Mouse (Mus musculus): Measurements from ENCODE around the gene Ddah1.
A peak's percentile ranks its signal among the peaks of the same experiment; 100 is the strongest.

Ddah1 gene

DNA sequence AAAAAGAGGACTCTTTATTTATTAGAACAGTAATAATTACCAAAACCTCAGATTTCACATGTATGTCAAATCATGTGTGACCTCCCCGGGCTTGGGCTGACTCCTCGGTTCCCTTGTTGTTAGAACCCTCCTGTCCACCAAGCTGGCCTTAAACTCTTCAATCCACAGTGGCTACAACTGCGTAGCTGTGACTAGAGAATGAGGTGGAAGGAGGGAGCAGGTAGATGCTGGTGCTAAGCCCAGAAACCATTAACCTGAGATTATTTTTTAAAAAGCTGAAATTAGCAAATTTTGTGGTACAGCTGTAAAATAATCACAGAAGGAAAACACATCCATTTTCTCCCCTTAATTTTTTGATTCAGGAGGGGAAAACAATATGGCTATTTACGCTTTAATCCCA lies 10.0 kb downstream of the Ddah1 start:
- DNase-seq: no peak

DNA sequence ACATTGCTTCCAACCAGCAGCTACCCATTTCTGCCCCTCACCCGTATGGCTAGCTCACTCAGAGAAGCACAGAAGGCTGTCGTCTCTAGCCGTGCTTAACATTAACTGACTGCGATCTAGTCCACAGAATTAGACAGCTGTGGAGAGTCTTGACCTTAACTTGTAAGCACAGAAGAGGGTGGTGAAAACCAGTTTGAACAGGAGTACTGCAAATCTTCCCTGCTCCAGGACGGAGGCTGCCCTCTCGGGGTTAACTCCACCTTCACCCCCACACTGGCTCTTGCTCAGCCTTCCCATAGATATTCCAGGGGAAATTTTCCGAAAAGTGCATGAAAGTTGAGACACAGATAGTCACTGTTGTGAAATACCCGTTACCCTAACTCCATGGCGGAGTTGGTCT lies 14.9 kb downstream of the Ddah1 start:
- DNase-seq: no peak

DNA sequence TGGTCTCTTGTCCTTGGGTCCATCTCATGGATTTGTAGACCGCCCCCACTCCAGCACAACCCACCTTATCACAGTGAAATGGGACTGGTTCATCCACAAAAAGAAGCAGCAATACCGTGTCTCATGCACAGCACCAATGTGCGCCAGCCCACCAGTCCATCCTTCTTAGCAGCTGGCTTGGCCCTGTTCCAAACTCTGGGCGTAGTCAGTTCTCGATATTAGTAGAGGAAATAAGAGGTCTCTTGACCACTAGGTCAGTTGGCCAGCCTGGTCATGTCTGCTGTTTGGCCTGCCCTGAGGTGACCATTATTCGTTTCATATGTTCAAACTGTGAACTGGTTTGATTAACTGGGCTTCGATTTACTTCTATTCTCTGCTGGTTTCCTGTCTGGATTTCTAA lies 15.9 kb downstream of the Ddah1 start:
- no peak for DNase-seq

DNA sequence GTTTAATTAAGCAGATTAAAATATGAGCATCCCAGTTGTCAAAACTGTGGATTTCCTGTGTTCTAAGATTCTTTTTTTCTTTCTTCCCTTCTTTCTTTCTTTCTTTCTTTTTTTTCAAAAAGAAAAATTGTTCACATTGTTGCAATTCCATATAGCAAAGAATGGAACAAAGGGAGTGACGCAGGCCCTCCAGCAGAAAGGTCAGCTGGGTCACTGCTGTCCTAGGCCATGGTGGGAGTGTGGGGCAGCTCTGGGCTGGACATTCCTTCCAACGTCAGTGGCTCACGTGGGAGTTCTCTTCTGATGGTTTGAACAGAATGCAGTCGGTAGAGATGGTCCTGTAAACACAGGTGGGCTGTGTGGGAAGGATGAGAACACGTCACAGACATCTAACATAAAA lies 16.8 kb downstream of the Ddah1 start:
- DNase-seq: no peak

DNA sequence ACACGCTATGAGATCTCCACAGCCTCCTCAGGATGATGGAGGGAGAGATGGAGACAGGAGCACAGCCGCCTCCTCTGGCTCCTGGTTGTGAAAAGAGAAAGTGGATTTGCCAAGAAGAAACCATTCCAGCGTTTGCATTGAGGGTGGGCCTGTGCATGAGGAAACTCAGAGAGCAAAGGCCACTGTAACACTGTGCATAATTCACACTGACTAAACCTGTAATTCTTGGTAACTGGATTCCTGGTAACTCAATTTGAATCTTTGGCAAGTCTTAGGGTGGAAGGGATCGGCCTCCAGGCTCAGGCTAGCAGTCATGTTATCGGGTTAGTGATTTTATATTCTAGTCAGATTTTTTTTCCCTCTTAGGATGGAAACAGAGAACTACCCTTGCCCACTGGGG lies 17.4 kb downstream of the Ddah1 start:
- DNase-seq: no peak

DNA sequence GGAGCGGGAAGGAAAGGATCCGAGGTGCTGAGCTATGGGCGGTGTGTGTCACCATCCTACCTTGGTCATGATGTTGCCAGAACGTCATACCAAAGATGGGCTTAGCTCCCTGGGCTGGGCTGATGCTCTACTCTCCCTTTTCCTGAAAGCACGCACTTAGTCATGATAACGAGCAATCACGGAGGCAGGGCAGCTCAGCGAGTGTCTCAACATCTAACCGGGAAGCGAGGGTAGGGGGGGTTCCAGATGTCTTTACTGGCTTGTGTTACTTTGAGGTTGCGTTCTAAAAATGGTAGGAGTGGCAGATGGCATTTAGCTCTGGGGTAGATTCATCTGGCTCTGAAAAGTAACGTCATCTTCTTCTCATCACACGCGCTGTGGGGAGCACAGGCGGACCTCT lies 18.5 kb downstream of the Ddah1 start:
- DNase-seq: no peak

DNA sequence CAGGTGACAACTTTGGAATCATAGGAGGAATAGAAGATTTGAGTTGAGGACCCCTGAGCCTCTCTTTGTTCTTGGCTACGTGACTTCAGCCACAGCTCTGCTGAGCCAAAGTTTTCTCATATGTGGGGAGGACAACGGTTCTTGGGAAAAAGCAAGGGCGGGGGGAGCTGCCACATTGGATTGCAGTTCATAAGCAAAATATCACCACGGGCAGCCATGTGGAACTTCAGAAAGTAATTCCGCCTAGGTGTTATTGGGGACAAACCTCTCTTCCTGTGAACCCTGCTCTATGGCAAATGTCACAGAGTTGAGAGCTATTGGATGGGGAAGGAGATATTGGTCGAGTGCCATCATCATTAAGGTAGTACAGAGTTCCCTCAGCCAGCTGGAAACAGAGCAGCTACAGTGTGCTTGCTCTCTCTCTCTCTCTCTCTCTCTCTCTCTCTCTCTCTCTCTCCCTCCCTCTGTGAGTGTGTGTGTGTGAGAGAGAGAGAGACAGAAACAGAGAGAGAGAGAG lies 20.0 kb downstream of the Ddah1 start:
- no peak for DNase-seq

DNA sequence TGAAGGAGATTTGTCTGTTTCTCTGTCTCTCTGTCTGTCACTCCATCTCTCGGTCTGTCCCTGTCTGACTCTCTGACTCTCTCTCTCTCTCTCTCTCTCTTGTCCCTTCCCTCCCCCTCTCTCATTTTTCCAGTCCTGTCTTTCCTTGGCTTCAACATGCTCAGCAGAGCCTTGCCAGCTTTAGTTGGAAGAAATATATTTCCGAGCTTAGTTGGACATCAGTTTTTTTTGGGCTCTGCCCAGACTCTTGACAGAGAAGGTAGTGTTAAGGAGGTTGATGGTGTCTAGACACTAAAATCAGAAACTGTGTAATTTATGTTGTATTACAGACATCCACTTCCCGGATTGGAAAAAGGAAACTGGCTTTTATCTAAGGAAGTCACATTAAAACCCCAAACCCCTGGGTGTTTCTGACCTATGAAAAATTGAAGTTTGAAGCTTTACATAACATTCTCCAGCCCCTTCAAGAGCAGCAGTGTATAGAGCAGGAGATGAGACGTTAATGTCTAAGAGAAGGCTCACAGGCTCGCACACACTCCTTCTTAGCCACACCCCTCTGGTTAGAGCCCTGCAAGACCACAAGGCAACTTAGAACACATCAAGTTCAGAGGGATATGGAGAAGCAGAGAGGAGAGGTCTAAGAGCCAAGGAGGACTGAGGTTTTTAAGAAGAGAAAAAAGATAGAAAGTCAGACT lies 21.0 kb downstream of the Ddah1 start:
- no peak for DNase-seq

DNA sequence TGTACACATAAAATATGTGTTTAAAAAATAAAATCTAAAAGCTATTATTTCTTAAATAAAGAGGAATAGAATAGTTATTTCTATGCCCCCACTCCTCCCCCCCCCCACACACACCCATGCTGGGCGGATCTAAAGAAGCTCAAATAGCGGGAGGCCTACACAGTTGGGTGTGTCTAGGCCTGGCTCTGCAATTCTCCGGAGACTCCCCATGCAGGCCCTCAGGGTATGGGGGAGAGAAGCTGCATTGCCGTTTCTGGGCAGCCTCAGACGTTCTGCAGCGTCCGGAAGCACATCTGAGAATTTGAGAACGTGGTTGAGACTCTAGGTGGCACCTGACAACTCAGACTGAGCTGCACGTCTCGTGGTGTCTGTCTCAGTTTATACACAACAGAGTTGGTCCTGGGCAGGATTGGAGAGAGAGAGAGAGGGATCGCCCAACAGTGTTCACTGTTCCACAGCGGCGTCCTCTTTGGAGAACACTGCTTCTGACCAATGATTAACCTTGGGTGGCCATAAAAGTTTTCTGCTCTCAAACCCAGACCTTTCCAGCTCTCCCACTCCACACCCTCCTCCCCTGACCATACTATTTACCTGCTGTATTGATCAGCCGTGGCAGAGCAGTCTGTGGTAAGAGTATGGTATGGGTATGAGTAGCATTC lies 22.4 kb downstream of the Ddah1 start:
- no peak for DNase-seq

DNA sequence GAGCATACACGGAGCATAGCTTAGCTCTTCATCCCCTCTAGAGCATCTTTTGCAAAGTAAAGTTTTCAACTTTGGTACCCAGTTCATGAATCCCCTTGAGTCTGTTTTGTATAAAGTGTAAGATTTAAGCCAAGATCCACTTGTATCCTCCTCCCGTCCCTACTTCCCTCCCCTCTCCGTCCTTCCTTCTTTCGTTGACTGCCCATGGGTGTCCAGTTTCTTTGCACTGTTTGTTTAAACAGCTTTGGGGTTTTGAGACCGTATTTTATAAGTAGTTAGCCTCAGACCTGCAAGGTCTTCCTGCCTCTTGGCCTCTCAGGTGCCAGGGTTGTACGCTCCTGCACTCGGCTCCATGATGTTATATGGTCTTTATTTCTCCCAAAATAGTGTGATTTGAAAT lies 26.8 kb downstream of the Ddah1 start:
- no peak for DNase-seq

DNA sequence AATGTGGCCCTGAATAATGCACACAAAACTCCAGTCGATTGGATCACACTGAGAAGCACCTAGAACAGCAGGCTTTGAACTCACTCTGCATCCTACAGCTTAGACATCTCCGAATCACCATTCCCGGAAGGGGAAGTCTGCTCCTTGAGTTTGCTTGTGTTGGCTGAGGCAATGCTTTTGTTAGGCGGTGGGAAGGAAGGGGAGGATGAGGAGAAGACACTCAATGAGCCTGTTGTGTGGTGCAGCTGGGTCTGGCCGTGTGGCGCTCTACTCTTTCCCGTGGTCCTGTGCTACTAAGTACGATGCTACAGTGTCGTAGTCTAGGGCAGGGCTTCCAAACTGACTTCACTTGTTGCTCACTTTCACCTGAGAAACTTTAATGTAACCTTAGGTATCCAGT lies 28.8 kb downstream of the Ddah1 start:
- DNase-seq: no peak

DNA sequence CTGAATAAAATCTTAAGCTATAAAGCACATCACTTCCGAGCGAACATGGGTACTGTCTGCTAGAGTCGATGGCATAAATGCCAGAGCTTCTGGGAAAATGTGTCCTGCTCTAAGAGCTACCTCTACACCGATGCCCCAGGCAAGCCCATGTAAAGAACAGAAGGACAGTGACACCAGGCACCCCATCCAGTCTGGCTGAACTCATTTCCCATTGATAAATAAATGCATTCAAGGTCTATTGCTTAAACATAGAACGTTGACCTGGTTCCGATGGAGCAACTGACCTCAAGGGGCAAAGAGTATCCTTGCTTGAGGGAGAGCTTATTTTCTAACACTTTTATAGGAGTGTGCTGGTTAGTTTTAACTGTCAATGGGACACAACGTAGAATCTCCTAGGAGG lies 30.6 kb downstream of the Ddah1 start:
- DNase-seq: no peak

DNA sequence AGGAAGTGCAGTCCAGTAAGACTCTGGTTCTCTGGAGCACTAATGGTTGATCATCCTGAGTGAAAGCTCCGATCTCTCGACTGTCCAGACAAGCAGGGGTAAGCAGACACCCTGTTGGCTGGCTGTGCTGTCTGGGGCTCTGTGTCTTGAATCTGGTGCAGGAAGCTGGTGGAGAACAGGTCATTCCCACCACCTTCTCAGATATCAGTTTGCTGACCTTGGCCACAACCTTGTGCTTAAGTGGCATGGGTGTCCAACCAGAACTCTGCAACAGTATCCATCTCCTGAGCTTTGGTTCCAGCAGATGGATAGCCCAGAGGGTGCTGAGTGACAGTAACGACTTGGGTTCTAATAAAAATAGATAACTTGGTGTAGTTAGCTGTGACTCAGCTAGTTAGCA lies 31.8 kb downstream of the Ddah1 start:
- DNase-seq: no peak

DNA sequence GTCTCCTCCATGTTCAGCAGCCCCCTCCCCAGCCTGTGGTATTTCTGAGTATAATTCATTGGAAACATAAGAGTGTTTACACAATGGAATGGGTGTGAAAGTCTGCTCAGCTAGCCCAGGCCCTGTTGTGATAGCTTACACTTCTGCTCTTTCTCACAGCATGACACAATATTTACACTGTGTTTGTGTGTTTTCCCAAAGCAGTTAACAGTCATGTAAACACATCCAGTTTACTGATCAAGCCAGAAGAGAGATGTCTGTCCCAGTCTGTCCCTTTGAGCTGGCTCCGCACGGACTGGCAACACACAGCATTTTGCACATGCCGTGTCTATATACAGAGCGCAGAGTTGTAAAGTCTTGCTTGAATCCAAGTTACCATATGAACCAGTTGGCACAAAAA lies 32.2 kb downstream of the Ddah1 start:
- no peak for DNase-seq

DNA sequence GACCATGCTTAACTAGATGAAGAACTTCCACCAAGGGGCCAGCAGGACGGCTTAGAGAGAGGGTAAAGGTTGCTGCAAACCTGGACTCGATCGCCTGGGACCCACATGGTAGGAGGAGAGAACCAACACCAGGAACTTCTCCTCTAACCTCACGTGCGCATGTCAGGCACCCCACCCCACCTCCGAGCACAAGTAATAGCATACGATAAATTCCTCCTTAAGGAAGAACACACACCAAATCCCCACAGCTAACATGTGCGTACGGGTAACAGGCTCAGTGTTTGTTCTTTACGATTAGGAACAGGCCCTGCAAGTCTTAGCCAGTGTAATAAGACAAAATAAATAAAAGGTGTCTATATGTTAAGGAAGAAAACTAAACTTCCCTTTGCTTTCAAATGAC lies 35.9 kb downstream of the Ddah1 start:
- no peak for DNase-seq

DNA sequence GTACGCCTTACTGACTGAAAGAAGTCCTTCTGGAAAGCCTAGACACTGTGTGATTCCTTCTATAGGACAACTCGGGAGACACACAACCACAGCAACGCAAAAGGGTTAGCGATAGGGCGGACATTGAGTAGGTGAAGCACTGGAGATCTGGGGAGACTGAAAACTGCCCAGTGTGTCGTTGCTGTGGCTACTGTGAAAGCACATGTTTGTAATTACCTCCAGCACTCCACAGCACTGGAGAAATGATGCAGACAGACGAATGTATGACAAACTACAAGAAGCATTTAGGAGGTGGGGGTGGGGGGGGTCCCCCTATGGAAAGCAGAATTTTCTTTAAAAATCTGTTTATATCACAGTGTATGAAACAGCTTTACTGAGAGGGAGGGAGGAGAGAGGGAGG lies 37.4 kb downstream of the Ddah1 start:
- DNase-seq: no peak

DNA sequence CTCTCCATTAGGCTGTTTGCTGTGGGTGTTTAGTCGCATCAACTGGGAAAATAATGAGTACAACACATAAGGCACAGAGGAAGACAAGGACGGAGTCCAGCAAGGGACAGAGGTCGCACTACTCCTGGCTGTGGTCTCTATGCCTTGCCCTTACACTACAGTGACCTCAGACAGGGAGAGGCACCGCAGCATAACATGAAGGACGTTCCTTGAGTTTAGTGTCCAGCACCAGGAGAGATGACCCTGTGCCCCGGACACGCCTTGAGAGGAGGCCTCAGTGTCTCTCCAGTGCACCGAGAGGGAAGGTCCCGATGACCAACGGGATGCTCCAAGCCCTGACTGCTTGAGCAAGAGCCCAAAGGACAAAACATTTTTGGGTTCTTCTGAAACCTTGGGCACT lies 39.6 kb downstream of the Ddah1 start:
- no peak for DNase-seq

DNA sequence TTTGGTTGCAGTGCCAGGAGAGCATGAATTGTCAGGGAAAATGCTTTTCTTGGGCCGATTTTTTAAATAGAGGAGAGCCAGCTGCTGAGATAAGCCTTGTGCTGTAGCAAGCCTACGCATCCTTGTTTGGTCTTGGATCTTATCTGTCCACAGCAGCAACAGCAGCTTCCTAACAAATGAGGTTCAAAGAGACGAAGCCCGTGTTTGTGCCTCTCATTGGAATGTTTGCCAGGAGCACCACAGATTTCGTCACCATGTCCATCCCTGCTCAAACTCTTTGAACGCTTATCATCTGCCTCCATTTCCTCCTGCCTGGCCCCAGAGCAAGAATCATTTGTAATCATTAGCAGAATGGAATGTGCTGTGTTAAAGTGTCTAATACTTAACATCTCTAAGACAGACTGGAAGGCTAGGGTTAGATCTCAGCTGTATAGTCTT lies 40.3 kb downstream of the Ddah1 start:
- no peak for DNase-seq

DNA sequence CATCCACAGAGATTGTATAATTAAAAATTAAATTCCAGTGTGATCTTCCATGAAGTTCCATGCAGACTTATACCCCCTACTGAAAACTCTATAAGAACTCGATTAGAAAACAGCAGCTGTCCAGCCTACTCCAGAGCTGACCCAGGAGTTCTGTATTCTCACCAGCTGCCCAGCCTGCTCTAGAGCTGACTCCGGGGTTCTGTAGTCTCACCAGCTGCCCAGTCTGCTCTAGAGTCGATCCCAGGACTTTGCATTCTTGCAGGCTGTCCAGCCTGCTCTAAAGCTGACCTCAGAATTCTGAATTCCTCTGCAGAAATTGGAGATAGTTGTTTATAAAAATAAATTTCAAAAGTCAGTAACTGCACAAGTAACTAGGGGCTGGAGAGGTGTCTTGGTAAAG lies 40.9 kb downstream of the Ddah1 start:
- DNase-seq: no peak

DNA sequence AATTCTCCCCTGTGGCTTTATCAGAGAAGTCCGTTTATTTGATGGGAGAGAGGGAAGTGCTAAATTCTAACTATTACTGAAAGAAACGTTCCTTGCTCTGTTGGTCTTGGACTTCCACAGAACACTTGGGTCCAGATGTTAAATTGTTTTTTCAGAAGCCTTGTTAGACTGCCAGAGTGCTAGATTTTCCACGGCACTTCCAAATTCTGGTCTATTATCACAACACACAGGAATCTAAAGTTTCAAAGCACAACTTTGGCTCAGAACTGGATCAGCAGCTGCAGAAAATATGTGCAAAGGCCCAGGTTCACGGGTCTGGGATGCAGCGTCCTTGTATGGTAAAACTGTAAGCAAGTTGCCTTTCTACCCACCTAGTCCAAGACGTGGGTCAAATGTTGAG lies 43.6 kb downstream of the Ddah1 start:
- no peak for DNase-seq

DNA sequence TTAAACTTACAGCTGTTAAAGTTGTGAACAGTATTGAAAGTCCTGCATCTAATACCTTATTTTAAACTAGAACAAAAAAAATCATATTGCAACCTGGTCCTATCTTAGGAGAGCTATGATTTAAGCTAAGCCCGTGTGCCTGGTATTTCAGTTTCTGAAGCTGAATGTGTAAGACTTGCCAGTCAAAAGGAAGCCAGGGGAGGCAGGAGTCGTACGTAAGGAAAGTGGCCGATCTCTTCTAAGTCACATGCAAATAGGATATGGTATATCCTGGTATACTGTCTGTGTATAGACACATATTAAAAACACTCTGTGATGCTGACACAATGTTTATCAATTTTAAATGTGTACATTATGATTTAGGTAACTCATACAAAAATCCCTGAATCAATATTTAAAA lies 47.4 kb downstream of the Ddah1 start:
- no peak for DNase-seq

DNA sequence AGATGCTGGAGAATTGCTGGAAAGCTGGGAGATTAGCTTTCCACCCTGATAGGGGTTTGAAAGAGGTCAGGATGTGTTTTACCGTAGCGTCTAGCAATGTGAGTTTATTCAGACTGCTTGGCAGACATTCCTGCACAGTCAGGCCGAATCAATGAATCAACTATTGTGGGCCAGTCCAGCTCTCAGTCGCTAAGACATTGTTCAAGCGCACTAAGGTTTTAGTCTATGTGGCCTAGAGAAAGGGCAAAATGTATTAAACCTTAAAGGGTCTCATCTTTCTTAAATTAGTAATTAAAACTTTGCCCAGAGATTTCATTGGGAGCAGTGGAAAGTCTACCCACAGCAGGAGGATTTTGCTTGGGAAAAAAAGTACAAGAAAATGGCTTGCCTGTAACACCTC lies 48.0 kb downstream of the Ddah1 start:
- no peak for DNase-seq

DNA sequence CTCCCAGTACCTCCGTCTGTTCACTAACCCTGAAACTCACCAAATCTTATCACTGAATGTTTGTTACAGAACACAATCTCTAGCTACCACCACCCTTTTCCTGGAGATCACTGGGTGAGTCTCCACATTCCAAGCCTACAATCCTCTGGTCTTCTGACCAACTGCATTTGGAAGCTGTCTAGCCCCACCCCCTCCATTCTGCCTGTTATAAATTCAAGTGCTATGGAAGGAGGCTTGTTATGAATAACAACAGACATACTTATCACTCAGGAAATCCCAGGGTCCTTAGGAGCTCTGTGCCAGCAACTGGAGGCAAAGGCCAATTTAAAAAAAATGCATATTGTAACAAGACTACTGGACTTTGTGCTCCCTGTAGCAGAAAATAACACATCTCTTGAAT lies 58.3 kb downstream of the Ddah1 start:
- DNase-seq: no peak

DNA sequence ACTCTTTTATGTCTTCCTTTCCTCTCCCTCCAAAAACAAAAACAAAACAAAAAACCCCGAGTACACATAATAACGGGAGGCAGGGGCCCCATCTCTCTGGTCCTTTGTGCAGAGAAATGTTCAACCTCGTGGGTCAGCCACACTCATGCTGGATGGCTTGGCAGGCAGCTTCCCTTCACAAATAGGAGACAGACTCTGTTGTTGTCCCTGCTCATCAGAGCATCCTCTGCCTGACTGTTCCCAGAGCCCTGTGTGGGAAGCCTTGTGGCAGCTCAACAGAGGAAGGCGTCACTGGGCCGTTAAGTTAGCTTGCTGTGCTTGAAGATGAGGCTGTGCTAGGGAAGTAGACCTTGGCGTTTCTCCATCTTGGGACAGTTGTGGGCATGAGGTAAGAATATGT lies 58.8 kb downstream of the Ddah1 start:
- peak; percentile 18 to 21 for DNase-seq

DNA sequence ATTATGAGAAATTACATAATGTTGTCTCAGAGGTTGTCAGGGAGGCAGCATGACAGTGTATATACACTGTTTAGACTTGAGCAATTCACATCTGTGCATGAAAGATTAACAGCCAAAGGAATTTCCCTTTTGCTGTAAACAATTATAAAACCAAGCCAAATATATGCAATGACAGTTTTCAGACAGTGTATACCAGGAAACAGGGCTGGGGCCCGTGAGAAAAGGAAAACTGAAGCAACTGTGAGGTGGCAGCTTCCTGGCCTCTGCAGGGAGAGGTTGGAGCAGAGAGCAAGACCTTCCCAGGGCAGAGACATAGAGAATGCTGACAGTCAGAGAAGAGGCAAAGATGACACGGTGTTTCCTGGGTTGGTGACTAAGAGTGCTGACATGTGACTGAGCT lies 62.0 kb downstream of the Ddah1 start:
- no peak for DNase-seq

Data from cerebellum, postnatal 14 days (tissue).